Mouse (Mus musculus): ENCODE results near the gene Cdk11b. TPM values are rescaled to one million over a fixed set of nuclear protein-coding genes. Genes with fewer than 3 reads are reported as not detected.
"Not testable (repeated sequence)": the region's sequence is repeated elsewhere in the genome, so short reads cannot be mapped to it uniquely, and the experiment has no call there.

The Cdk11b gene
- total RNA-seq, 1 experiment from 2014 or later: 66.1 TPM

- no peak for ATAC-seq (replicated peaks; ENCODE audit: low read depth, poor library complexity, severe bottlenecking)
Observed at GRCm38 (mm10) chr4:155656214-155656751, 31.6 kb downstream of the Cdk11b start.

GRCm38 (mm10) chr4:155658961-155659360 is 34.3 kb downstream of the Cdk11b start:
- ATAC-seq (replicated peaks; ENCODE audit: low read depth, poor library complexity, severe bottlenecking): no peak

- ATAC-seq (replicated peaks; ENCODE audit: low read depth, poor library complexity, severe bottlenecking): no peak
Observed at GRCm38 (mm10) chr4:155660641-155661040, 36.0 kb downstream of the Cdk11b start.

- 0 out of 2 replicates have a peak, but pooled peaks have one; percentile 7 for ATAC-seq (replicated peaks; ENCODE audit: low read depth, poor library complexity, severe bottlenecking)
Observed at GRCm38 (mm10) chr4:155666903-155667302, 42.2 kb downstream of the Cdk11b start.

GRCm38 (mm10) chr4:155668689-155669597 is 44.3 kb downstream of the Cdk11b start, which contains the start of gene Mib2:
Mib2 (minus strand) TSS chr4:155669198.
- peak; percentile 95 for ATAC-seq (replicated peaks; ENCODE audit: low read depth, poor library complexity, severe bottlenecking)

GRCm38 (mm10) chr4:155669598-155670075 is 45.0 kb downstream of the Cdk11b start:
- ATAC-seq (replicated peaks; ENCODE audit: low read depth, poor library complexity, severe bottlenecking): no peak

GRCm38 (mm10) chr4:155670236-155670635 is 45.6 kb downstream of the Cdk11b start:
- not testable (repeated sequence) for ATAC-seq (replicated peaks; ENCODE audit: low read depth, poor library complexity, severe bottlenecking)

GRCm38 (mm10) chr4:155672082-155672481 is 47.4 kb downstream of the Cdk11b start:
- ATAC-seq (replicated peaks; ENCODE audit: low read depth, poor library complexity, severe bottlenecking): no peak

- ATAC-seq (replicated peaks; ENCODE audit: low read depth, poor library complexity, severe bottlenecking): peak; percentile 71
Observed at GRCm38 (mm10) chr4:155675991-155676390, 51.3 kb downstream of the Cdk11b start.

GRCm38 (mm10) chr4:155683670-155684277 is 59.1 kb downstream of the Cdk11b start:
- not testable (repeated sequence) for ATAC-seq (replicated peaks; ENCODE audit: low read depth, poor library complexity, severe bottlenecking)

- ATAC-seq (replicated peaks; ENCODE audit: low read depth, poor library complexity, severe bottlenecking): not testable (repeated sequence)
Observed at GRCm38 (mm10) chr4:155687764-155688163, 63.1 kb downstream of the Cdk11b start.

- no peak for ATAC-seq (replicated peaks; ENCODE audit: low read depth, poor library complexity, severe bottlenecking)
Observed at GRCm38 (mm10) chr4:155690571-155691375, 66.1 kb downstream of the Cdk11b start.

- ATAC-seq (replicated peaks; ENCODE audit: low read depth, poor library complexity, severe bottlenecking): no peak
Observed at GRCm38 (mm10) chr4:155692421-155692820, 67.8 kb downstream of the Cdk11b start.

GRCm38 (mm10) chr4:155694111-155694481 is 69.4 kb downstream of the Cdk11b start, which contains the start of gene Fndc10:
Fndc10 (plus strand) TSS chr4:155694342.
- ATAC-seq (replicated peaks; ENCODE audit: low read depth, poor library complexity, severe bottlenecking): peak; percentile 48; the same call in 1 of the 2 replicates

GRCm38 (mm10) chr4:155694482-155695401 is 70.1 kb downstream of the Cdk11b start:
- ATAC-seq (replicated peaks; ENCODE audit: low read depth, poor library complexity, severe bottlenecking): peak; percentile 59

GRCm38 (mm10) chr4:155695531-155696062 is 70.9 kb downstream of the Cdk11b start:
- ATAC-seq (replicated peaks; ENCODE audit: low read depth, poor library complexity, severe bottlenecking): no peak

- ATAC-seq (replicated peaks; ENCODE audit: low read depth, poor library complexity, severe bottlenecking): no peak
Observed at GRCm38 (mm10) chr4:155696261-155697255, 71.9 kb downstream of the Cdk11b start.

Measured in common myeloid progenitor, adult 5-6 weeks (primary cell).